Mouse (Mus musculus): ENCODE data around the gene Dnase1l1.

GRCm38 (mm10) chrX:74293431-74293830, 11.3 kb upstream of the Dnase1l1 start:
- TF ChIP-seq CTCF (IDR thresholded peaks at IDR 0.05) (no peak), EP300 (IDR thresholded peaks at IDR 0.05) (no peak)
